Mouse (Mus musculus): ENCODE data around the gene Nfe2.

- TF ChIP-seq POLR2A (IDR thresholded peaks at IDR 0.05; ENCODE audit: low read depth, low read length) (no peak), CTCF (IDR thresholded peaks at IDR 0.05; ENCODE audit: extremely low read depth, insufficient read length, insufficient replicate concordance, low read depth, low read length) (no peak)
Measured at GRCm38 (mm10) chr15:103298026-103298425, 39.8 kb upstream of the Nfe2 start.
